Mouse (Mus musculus) heart, adult 2 months (tissue): ENCODE data around the gene Ncstn.

ENCODE experiments used
- CTCF ChIP-seq: fragments of 200-600 bp; IDR thresholded peaks from 2 replicates; pipeline ENCODE4 v1.8.1; 2022; ENCODE audit warnings: antibody characterized with exemption, mild to moderate bottlenecking, moderate library complexity
- POLR2A ChIP-seq: fragments of 200-500 bp; IDR thresholded peaks from 2 replicates; pipeline ENCODE4 v1.6.1; 2011; ENCODE audit warnings: mild to moderate bottlenecking, low read depth, low read length, control low read depth; ENCODE audit not compliant: insufficient read depth

DNA sequence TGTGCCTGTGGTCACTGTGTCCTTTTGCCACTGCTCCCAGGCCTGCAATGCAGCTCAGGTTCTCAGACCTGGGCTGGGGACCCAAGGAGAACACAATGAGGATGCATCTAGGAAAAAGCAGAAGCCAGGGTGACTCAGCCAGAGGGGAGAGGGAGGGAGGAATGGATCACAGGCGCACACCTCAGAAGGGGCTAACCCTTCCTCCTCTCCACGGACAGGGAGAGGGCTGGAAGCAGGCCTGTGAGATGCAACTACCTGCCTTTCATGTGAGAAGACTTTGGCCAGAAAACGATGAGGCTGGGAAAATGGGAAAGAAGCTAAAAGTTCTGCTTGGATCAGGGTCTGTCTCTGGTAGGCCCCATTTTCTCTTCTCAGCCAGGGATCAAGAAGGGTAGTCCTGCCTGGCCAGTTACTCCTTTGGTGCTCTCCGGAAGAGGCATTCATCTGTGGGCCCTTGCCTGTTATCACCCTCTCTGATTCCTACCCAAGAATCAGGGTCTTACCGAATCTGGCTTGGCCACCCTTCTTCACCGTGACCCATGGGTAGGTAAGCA lies 65.0 kb downstream of the Ncstn start:
- no peak for TF ChIP-seq CTCF
- no peak for TF ChIP-seq POLR2A
